Comparison of ENCODE assay signal across 12 mouse cellular contexts in the genomic region with DNA sequence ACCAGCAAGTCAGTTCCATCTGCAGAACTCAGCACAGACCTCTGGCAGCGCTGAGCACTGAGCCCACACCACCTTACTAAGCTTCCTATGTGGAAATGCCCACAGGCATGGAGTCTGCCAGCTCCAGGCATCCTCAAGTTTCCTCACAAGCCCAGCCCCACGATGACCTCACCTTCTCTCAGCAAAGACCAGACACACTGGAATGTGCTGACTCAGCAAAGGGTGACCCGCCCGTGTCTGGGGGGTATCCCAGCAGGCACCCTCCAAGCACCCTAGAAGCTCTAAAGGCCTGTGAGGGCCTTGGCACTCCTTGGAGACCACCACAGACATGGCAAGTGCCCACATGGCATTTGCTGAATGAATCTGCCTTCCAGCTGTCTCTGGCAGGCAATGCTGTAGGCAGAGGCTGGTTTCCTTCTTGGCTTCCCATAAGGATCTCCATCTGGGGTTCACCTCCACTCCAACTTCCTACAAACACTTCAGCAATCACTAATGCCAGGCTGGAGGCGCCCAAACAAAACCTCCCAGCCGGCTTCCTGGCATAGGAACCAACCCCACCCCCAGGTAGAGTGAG. TPM values are rescaled to one million over a fixed set of nuclear protein-coding genes. Genes with fewer than 3 reads are reported as not detected.
A peak's percentile ranks its signal among the peaks of the same experiment; 100 is the strongest.
DNase-seq lines count a peak whose midpoint lies in the region; ATAC-seq and TF ChIP-seq lines count a peak whose summit lies in the region.
"Had no signal": no experiment of that assay in that cellular context is flagged by ENCODE, and none has a peak within 500 bp of the region (broad histone marks: within the 10 kb centered on the region; RNA-seq: fewer than 3 reads in every experiment).

No protein-coding gene starts in this region.

- TF ChIP-seq CTCF in lung, embryonic 14.5 days (IDR thresholded peaks at IDR 0.05; ENCODE audit: low read depth): no peak

- no peaks in the 10 kb centered on the region for H3K36me3 ChIP-seq in heart, embryonic 13.5 days
- no peaks in the 10 kb centered on the region for H3K36me3 ChIP-seq in lung, embryonic 14.5 days (ENCODE audit: insufficient read depth)
- H3K36me3 ChIP-seq: forebrain, embryonic 15.5 days had no signal

- no peak overlapping the region for H3K9ac ChIP-seq in heart, embryonic 13.5 days
- no peak overlapping the region for H3K9ac ChIP-seq in lung, embryonic 14.5 days
- H3K9ac ChIP-seq: forebrain, embryonic 15.5 days had no signal

- H3K27me3 ChIP-seq in heart, embryonic 13.5 days (replicated peaks): no peaks in the 10 kb centered on the region
- H3K27me3 ChIP-seq in lung, embryonic 14.5 days (ENCODE audit: insufficient read depth, low read length): no peaks in the 10 kb centered on the region
- H3K27me3 ChIP-seq: forebrain, embryonic 15.5 days had no signal

- peaks cover 92% of the 10 kb centered on the region for H3K4me1 ChIP-seq in heart, embryonic 13.5 days
- peaks cover 31% of the 10 kb centered on the region for H3K4me1 ChIP-seq in lung, embryonic 14.5 days (ENCODE audit: insufficient read depth)
- H3K4me1 ChIP-seq: forebrain, embryonic 15.5 days had no signal

- no peaks in the 10 kb centered on the region for H3K9me3 ChIP-seq in heart, embryonic 13.5 days
- H3K9me3 ChIP-seq in lung, embryonic 14.5 days (ENCODE audit: low read depth, low read length): no peaks in the 10 kb centered on the region
- H3K9me3 ChIP-seq: forebrain, embryonic 15.5 days had no signal

- 50% methylated on average over 6 of the region's 6 CpGs for WGBS in heart, embryonic 13.5 days
- 59% methylated on average over 6 of the region's 6 CpGs for WGBS in lung, embryonic 14.5 days

- peak overlapping the region; percentile 42; the same call in 1 of the 2 replicates for H3K27ac ChIP-seq in heart, embryonic 13.5 days (replicated peaks)
- peak overlapping the region; percentile 54; the same call in 1 of the 2 replicates for H3K27ac ChIP-seq in lung, embryonic 14.5 days (ENCODE audit: low read depth)
- H3K27ac ChIP-seq: forebrain, embryonic 15.5 days had no signal

- DNase-seq in heart, postnatal 25 days (ENCODE audit: low spot score): no peak
- DNase-seq in 3134 (ENCODE audit: extremely low read depth, insufficient read length, low spot score) (peak; percentile 70), NIH3T3 (ENCODE audit: low read depth) (peak; percentile 78)
- peak; percentile 51 for DNase-seq in lung, embryonic 14.5 days
- no peak for DNase-seq in kidney, adult 9 months
- no peak for DNase-seq in spleen, postnatal 36 days (ENCODE audit: low spot score in 2 of 2)
- DNase-seq: cerebellum, postnatal 25 days; kidney, postnatal 25 days; midbrain, embryonic 14.5 days had no signal

- ATAC-seq in heart, embryonic 13.5 days (ENCODE audit: extremely low read depth, insufficient number of reproducible peaks, low FRiP score, low TSS enrichment): no peak
- no peak for ATAC-seq in lung, embryonic 14.5 days (ENCODE audit: insufficient read depth)
- ATAC-seq in erythroblast, adult 5-6 weeks (replicated peaks; ENCODE audit: low FRiP score, poor library complexity, severe bottlenecking): no peak
- ATAC-seq: forebrain, embryonic 15.5 days had no signal

- intact Hi-C loops in heart, postnatal 25 days (cut with DNase I): no loop called here

- no peak overlapping the region for H3K4me3 ChIP-seq in heart, embryonic 13.5 days
- no peak overlapping the region for H3K4me3 ChIP-seq in lung, embryonic 14.5 days (ENCODE audit: low read depth, low read length)
- H3K4me3 ChIP-seq: forebrain, embryonic 15.5 days had no signal

- no peak overlapping the region for H3K4me2 ChIP-seq in heart, embryonic 13.5 days
- H3K4me2 ChIP-seq in lung, embryonic 14.5 days: no peak overlapping the region
- H3K4me2 ChIP-seq: forebrain, embryonic 15.5 days had no signal

RNA-seq across cellular contexts. Expression of a gene that starts 17.9 kb away (rescaled TPM):
- 10.7 and 10.9 TPM in 2 replicates for polyA plus RNA-seq in heart, embryonic 13.5 days (2015; fragmentation: Nextera tagmentation; extraction: Ambion mirVana)
- 10 to 100 TPM in 1 of 2 experiments, 1 to 10 TPM in 1; 9.7 to 13.1 TPM for total RNA-seq in heart, postnatal 25 days (2021)
- 17.5 and 20.6 TPM in 2 replicates for polyA plus RNA-seq in lung, embryonic 14.5 days (2014; fragmentation: Nextera tagmentation; extraction: Ambion mirVana)
- not detected in 2 replicates for total RNA-seq in erythroblast, adult 5-6 weeks (2015; ENCODE audit: low replicate concordance)
- not detected in 2 replicates for total RNA-seq in erythroblast, adult 5-6 weeks (2017; ENCODE audit: low replicate concordance)

Comparison
In these comparisons a context has a peak if more than half of its experiments do, and no peak if none do; other contexts are left out.
1. DNase-seq: peak in 3134 (single experiment), NIH3T3 (single experiment) and lung, embryonic 14.5 days (single experiment); none in heart, postnatal 25 days (single experiment), kidney, adult 9 months (single experiment) and spleen, postnatal 36 days (0 of 2).
2. RNA of a gene that starts 17.9 kb away (total RNA-seq): 9.7 to 13.1 TPM in heart, postnatal 25 days; not detected in erythroblast, adult 5-6 weeks; every median in the first group is over 10 times any median in the second.